Comparison of ENCODE assay signal across 1 mouse cellular context in genomic region chr13:26721333-26721732, GRCm38 (mm10).
TF ChIP-seq lines count a peak whose summit lies in the region.

No protein-coding gene starts in this region.

TF ChIP-seq in CH12.LX, 34 proteins besides CTCF, POLR2A, EP300 and RAD21 (continued from another document):
- TF ChIP-seq POLR2AphosphoS2 (IDR thresholded peaks at IDR 0.05; ENCODE audit: low read depth, low read length): no peak
- no peak for TF ChIP-seq USF2 (conservative IDR thresholded peaks at IDR 0.05; ENCODE audit: low read depth, low read length)
- no peak for TF ChIP-seq CHD2 (IDR thresholded peaks at IDR 0.05; ENCODE audit: low read length)
- TF ChIP-seq RCOR1 (conservative IDR thresholded peaks at IDR 0.05; ENCODE audit: low read depth, low read length): no peak
- no peak for TF ChIP-seq NRF1 (IDR thresholded peaks at IDR 0.05; ENCODE audit: low read depth, low read length)
- no peak for TF ChIP-seq HCFC1 (IDR thresholded peaks at IDR 0.05; ENCODE audit: low read depth, low read length)
- TF ChIP-seq ZMIZ1 (IDR thresholded peaks at IDR 0.05; ENCODE audit: low read depth, low read length): no peak
- no peak for TF ChIP-seq ZKSCAN1 (IDR thresholded peaks at IDR 0.05; ENCODE audit: borderline replicate concordance, low read depth, low read length)
- no peak for TF ChIP-seq ELF1 (IDR thresholded peaks at IDR 0.05; ENCODE audit: low read depth, low read length)
